10 mouse cellular contexts compared by ENCODE assay signal in the genomic region with DNA sequence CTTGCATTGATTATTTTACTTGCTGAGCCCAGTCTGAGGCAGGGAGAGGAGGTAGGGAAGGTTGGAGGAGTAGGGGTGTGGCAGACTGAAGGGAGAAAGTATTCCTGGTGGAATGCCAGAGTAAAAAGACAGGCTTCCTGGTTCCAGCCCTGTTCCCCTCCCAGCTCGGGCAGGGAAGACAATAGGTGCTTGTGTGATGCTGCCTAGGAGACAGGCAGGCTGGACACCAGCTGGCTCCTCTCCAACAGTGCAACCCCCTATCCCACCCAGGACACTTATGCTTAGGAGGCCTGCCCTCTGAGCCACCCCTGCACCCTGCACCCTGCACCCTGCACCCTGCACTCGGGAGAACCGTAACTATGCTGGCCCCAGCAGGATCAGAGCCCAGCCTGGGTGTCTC. TPM values are rescaled to one million over a fixed set of nuclear protein-coding genes. Genes with fewer than 3 reads are reported as not detected.
A peak's percentile ranks its signal among the peaks of the same experiment; 100 is the strongest.
DNase-seq lines count a peak whose midpoint lies in the region; ATAC-seq lines count a peak whose summit lies in the region.
"Had no signal": no experiment of that assay in that cellular context is flagged by ENCODE, and none has a peak within 500 bp of the region (broad histone marks: within the 10 kb centered on the region; RNA-seq: fewer than 3 reads in every experiment).

No protein-coding gene starts in this region.

- no peaks in the 10 kb centered on the region for H3K9me3 ChIP-seq in forebrain, embryonic 10.5 days
- no peaks in the 10 kb centered on the region for H3K9me3 ChIP-seq in forebrain, embryonic 11.5 days (ENCODE audit: control insufficient read depth, low read length)
- H3K9me3 ChIP-seq in midbrain, embryonic 12.5 days, result no peaks in the 10 kb centered on the region
- H3K9me3 ChIP-seq: limb, embryonic 13.5 days had no signal

- peaks cover 39% of the 10 kb centered on the region for H3K4me1 ChIP-seq in forebrain, embryonic 10.5 days
- H3K4me1 ChIP-seq in forebrain, embryonic 11.5 days (replicated peaks; ENCODE audit: control insufficient read depth, insufficient read depth, low read length), result no peaks in the 10 kb centered on the region
- H3K4me1 ChIP-seq in midbrain, embryonic 12.5 days, result peaks cover 12% of the 10 kb centered on the region

- H3K27ac ChIP-seq in forebrain, embryonic 10.5 days, result peak overlapping the region; percentile 61
- H3K27ac ChIP-seq in forebrain, embryonic 11.5 days (ENCODE audit: low read depth, low read length), result no peak overlapping the region
- H3K27ac ChIP-seq in midbrain, embryonic 12.5 days (replicated peaks), result peak overlapping the region; percentile 15
- H3K27ac ChIP-seq: limb, embryonic 13.5 days had no signal

- H3K27me3 ChIP-seq in forebrain, embryonic 10.5 days (ENCODE audit: poor library complexity, severe bottlenecking), result peaks cover 45% of the 10 kb centered on the region
- no peaks in the 10 kb centered on the region for H3K27me3 ChIP-seq in forebrain, embryonic 11.5 days (ENCODE audit: control insufficient read depth, insufficient read depth, low read length)
- H3K27me3 ChIP-seq in midbrain, embryonic 12.5 days, result peaks cover 25% of the 10 kb centered on the region

- no peak for DNase-seq in forebrain, embryonic 10.5 days (ENCODE audit: extremely low spot score, low spot score)
- DNase-seq in forebrain, embryonic 11.5 days (ENCODE audit: low spot score), result no peak
- peak; percentile 65 for DNase-seq in ES-CJ7 (ENCODE audit: low read depth, low spot score)
- DNase-seq in heart, postnatal 4 days, result peak; percentile 33
- DNase-seq in kidney, postnatal 25 days, result no peak
- no peak for DNase-seq in spleen, adult 18-20 months
- DNase-seq in layer of hippocampus, postnatal 25 days (ENCODE audit: extremely low spot score in 1 of 2, low spot score in 1 of 2), result no peak

- ATAC-seq in forebrain, embryonic 11.5 days (replicated peaks; ENCODE audit: low FRiP score), result no peak
- ATAC-seq in midbrain, embryonic 12.5 days (ENCODE audit: low FRiP score, low read depth), result no peak

- WGBS in forebrain, embryonic 10.5 days, result 65% methylated on average over 3 of the region's 3 CpGs
- 64% methylated on average over 3 of the region's 3 CpGs for WGBS in forebrain, embryonic 11.5 days
- 38% methylated on average over 3 of the region's 3 CpGs for WGBS in midbrain, embryonic 12.5 days

- H3K4me2 ChIP-seq in forebrain, embryonic 11.5 days (ENCODE audit: low read depth, low read length, severe bottlenecking), result no peak overlapping the region
- H3K4me2 ChIP-seq in midbrain, embryonic 12.5 days (replicated peaks), result no peak overlapping the region
- H3K4me2 ChIP-seq: limb, embryonic 13.5 days had no signal

- H3K9ac ChIP-seq in forebrain, embryonic 11.5 days (ENCODE audit: low read length), result no peak overlapping the region
- 0 out of 2 replicates have a peak overlapping the region, but pooled peaks have one; percentile 39 for H3K9ac ChIP-seq in midbrain, embryonic 12.5 days (replicated peaks)
- H3K9ac ChIP-seq: limb, embryonic 13.5 days had no signal

- H3K36me3 ChIP-seq in forebrain, embryonic 10.5 days (replicated peaks), result peaks cover 4% of the 10 kb centered on the region; the same call in 1 of the 2 replicates
- H3K36me3 ChIP-seq in forebrain, embryonic 11.5 days (ENCODE audit: control insufficient read depth, insufficient read depth, low read length), result no peaks in the 10 kb centered on the region
- H3K36me3 ChIP-seq in midbrain, embryonic 12.5 days, result peaks cover 15% of the 10 kb centered on the region
- H3K36me3 ChIP-seq: limb, embryonic 13.5 days had no signal

- H3K4me3 ChIP-seq in forebrain, embryonic 10.5 days, result no peak overlapping the region
- H3K4me3 ChIP-seq in forebrain, embryonic 11.5 days (ENCODE audit: low read depth, low read length), result no peak overlapping the region
- no peak overlapping the region for H3K4me3 ChIP-seq in midbrain, embryonic 12.5 days
- H3K4me3 ChIP-seq: limb, embryonic 13.5 days had no signal

RNA-seq across cellular contexts. Expression of a gene that starts 8.3 kb away (rescaled TPM):
- 16.2 and 18.2 TPM in 2 replicates for polyA plus RNA-seq in forebrain, embryonic 10.5 days (2016; fragmentation: Nextera tagmentation; extraction: Ambion mirVana)
- 22.3 and 26.0 TPM in 2 replicates for polyA plus RNA-seq in forebrain, embryonic 11.5 days (2014; fragmentation: Nextera tagmentation; extraction: Ambion mirVana)
- total RNA-seq in heart, postnatal 4 days (2021), result 1 to 10 TPM; 5.9 to 8.5 TPM
- polyA plus RNA-seq in midbrain, embryonic 12.5 days (2016; fragmentation: Nextera tagmentation; extraction: Ambion mirVana), result 32.9 and 38.6 TPM in 2 replicates
- 100 to 1,000 TPM in 1 of 2 experiments, 10 to 100 TPM in 1; 98.8 to 107 TPM for total RNA-seq in layer of hippocampus, postnatal 25 days (2021)

RNA-seq across cellular contexts. Expression of a gene that starts 22.4 kb away (rescaled TPM):
- polyA plus RNA-seq in forebrain, embryonic 10.5 days (2016; fragmentation: Nextera tagmentation; extraction: Ambion mirVana), result 21.1 and 21.8 TPM in 2 replicates
- 29.0 and 29.7 TPM in 2 replicates for polyA plus RNA-seq in forebrain, embryonic 11.5 days (2014; fragmentation: Nextera tagmentation; extraction: Ambion mirVana)
- 10 to 100 TPM; 18.8 to 20.3 TPM for total RNA-seq in heart, postnatal 4 days (2021)
- 32.4 and 36.6 TPM in 2 replicates for polyA plus RNA-seq in midbrain, embryonic 12.5 days (2016; fragmentation: Nextera tagmentation; extraction: Ambion mirVana)
- 10 to 100 TPM; 21.7 to 22.8 TPM for total RNA-seq in layer of hippocampus, postnatal 25 days (2021)

RNA-seq across cellular contexts. Expression of a gene that starts 24.8 kb away (rescaled TPM):
- not detected in 2 replicates for polyA plus RNA-seq in forebrain, embryonic 10.5 days (2016; fragmentation: Nextera tagmentation; extraction: Ambion mirVana)
- polyA plus RNA-seq in forebrain, embryonic 11.5 days (2014; fragmentation: Nextera tagmentation; extraction: Ambion mirVana), result not detected in 2 replicates
- total RNA-seq in heart, postnatal 4 days (2021), result not detected
- 0.28 and 0.43 TPM in 2 replicates for polyA plus RNA-seq in midbrain, embryonic 12.5 days (2016; fragmentation: Nextera tagmentation; extraction: Ambion mirVana)
- under 1 TPM in 1 of 2 experiments, not detected in 1; 0.17 TPM for total RNA-seq in layer of hippocampus, postnatal 25 days (2021)
- polyA plus RNA-seq: heart, embryonic 14.5 days; limb, embryonic 13.5 days had no signal

RNA-seq across cellular contexts. Expression of a gene that starts 37.5 kb away (rescaled TPM):
- 0.05 TPM in 1 of 2 replicates, not detected in the other for polyA plus RNA-seq in forebrain, embryonic 10.5 days (2016; fragmentation: Nextera tagmentation; extraction: Ambion mirVana)
- not detected in 2 replicates for polyA plus RNA-seq in forebrain, embryonic 11.5 days (2014; fragmentation: Nextera tagmentation; extraction: Ambion mirVana)
- under 1 TPM; 0.09 to 0.12 TPM for total RNA-seq in heart, postnatal 4 days (2021)
- polyA plus RNA-seq in midbrain, embryonic 12.5 days (2016; fragmentation: Nextera tagmentation; extraction: Ambion mirVana), result 0.05 TPM in 1 of 2 replicates, not detected in the other
- total RNA-seq in layer of hippocampus, postnatal 25 days (2021), result under 1 TPM; 0.31 to 0.59 TPM
- polyA plus RNA-seq: limb, embryonic 13.5 days had no signal

RNA-seq across cellular contexts. Expression of a gene that starts 44.3 kb away (rescaled TPM):
- 275 and 277 TPM in 2 replicates for polyA plus RNA-seq in forebrain, embryonic 10.5 days (2016; fragmentation: Nextera tagmentation; extraction: Ambion mirVana)
- polyA plus RNA-seq in forebrain, embryonic 11.5 days (2014; fragmentation: Nextera tagmentation; extraction: Ambion mirVana), result 253 and 265 TPM in 2 replicates
- total RNA-seq in heart, postnatal 4 days (2021), result 100 to 1,000 TPM; 153 to 156 TPM
- polyA plus RNA-seq in midbrain, embryonic 12.5 days (2016; fragmentation: Nextera tagmentation; extraction: Ambion mirVana), result 234 and 265 TPM in 2 replicates
- total RNA-seq in layer of hippocampus, postnatal 25 days (2021), result 100 to 1,000 TPM; 102 to 103 TPM

Comparison
In these comparisons a context has a peak if more than half of its experiments do, and no peak if none do; other contexts are left out.
1. DNase-seq: peak in ES-CJ7 (single experiment) and heart, postnatal 4 days (single experiment); none in forebrain, embryonic 10.5 days (single experiment), forebrain, embryonic 11.5 days (single experiment), kidney, postnatal 25 days (0 of 2), spleen, adult 18-20 months (0 of 2) and layer of hippocampus, postnatal 25 days (0 of 2).